Mouse (Mus musculus): Measurements from ENCODE around the gene Kif13a. TPM values are rescaled to one million over a fixed set of nuclear protein-coding genes. Genes with fewer than 3 reads are reported as not detected.

Gene Kif13a
- 5.8 and 7.6 TPM in 2 replicates for polyA plus RNA-seq (2015; fragmentation: Nextera tagmentation; extraction: Ambion mirVana)

GRCm38 (mm10) chr13:46929719-46930658 is at the start of gene Kif13a:
Kif13a (minus strand) TSS chr13:46929867.

GRCm38 (mm10) chr13:46727837-46728268 is 201.8 kb downstream of the Kif13a start, which contains the start of gene Nup153:
Nup153 (minus strand) TSS chr13:46727940.

Other genes with a start within 250 kb of the Kif13a start
- 17.6 and 18.3 TPM in 2 replicates for gene Nup153, start 201.9 kb downstream of the Kif13a start, polyA plus RNA-seq (2015; fragmentation: Nextera tagmentation; extraction: Ambion mirVana)
- 0.32 and 0.70 TPM in 2 replicates for gene Nhlrc1, start 85.0 kb upstream of the Kif13a start, polyA plus RNA-seq (2015; fragmentation: Nextera tagmentation; extraction: Ambion mirVana)
- gene Kdm1b, start 113.6 kb upstream of the Kif13a start, polyA plus RNA-seq (2015; fragmentation: Nextera tagmentation; extraction: Ambion mirVana): 2.5 and 3.5 TPM in 2 replicates
- gene Tpmt, start 114.9 kb upstream of the Kif13a start, polyA plus RNA-seq (2015; fragmentation: Nextera tagmentation; extraction: Ambion mirVana): 2.8 and 4.8 TPM in 2 replicates
- 573 and 689 TPM in 2 replicates for gene Dek, start 176.3 kb upstream of the Kif13a start, polyA plus RNA-seq (2015; fragmentation: Nextera tagmentation; extraction: Ambion mirVana)
- gene Rnf144b, start 192.8 kb upstream of the Kif13a start, polyA plus RNA-seq (2015; fragmentation: Nextera tagmentation; extraction: Ambion mirVana): 1.7 and 2.3 TPM in 2 replicates